Mouse (Mus musculus): ENCODE results near the gene Galt. TPM values are rescaled to one million over a fixed set of nuclear protein-coding genes. Genes with fewer than 3 reads are reported as not detected.
"Not testable (repeated sequence)": the region's sequence is repeated elsewhere in the genome, so short reads cannot be mapped to it uniquely, and the experiment has no call there.

The Galt gene
- polyA plus RNA-seq, 3 experiments from 2014 or later, result 43.1 to 105 (median 70.1) TPM

GRCm38 (mm10) chr4:41740380-41741157 lies 14.5 kb upstream of the Galt start:
- ATAC-seq, result peak; percentile 58

GRCm38 (mm10) chr4:41741158-41741560 lies 13.9 kb upstream of the Galt start:
- peak; percentile 92 for ATAC-seq

- ATAC-seq, result no peak
Measured at GRCm38 (mm10) chr4:41744131-41744530, 10.9 kb upstream of the Galt start.

- ATAC-seq, result no peak
Measured at GRCm38 (mm10) chr4:41745021-41745420, 10.0 kb upstream of the Galt start.

- peak; percentile 88 for ATAC-seq
Measured at GRCm38 (mm10) chr4:41755338-41756305, 594 bp downstream of the Galt start, which contains the start of gene Sigmar1. TSS of gene Sigmar1 (minus strand) at chr4:41756157.

- ATAC-seq, result no peak
Measured at GRCm38 (mm10) chr4:41756440-41756839, 1.4 kb downstream of the Galt start.

- no peak for ATAC-seq
Measured at GRCm38 (mm10) chr4:41757321-41757720, 2.3 kb downstream of the Galt start.

GRCm38 (mm10) chr4:41758021-41758420 lies 3.0 kb downstream of the Galt start:
- no peak for ATAC-seq

- no peak for ATAC-seq
Measured at GRCm38 (mm10) chr4:41758701-41759100, 3.7 kb downstream of the Galt start.

- ATAC-seq, result no peak
Measured at GRCm38 (mm10) chr4:41759206-41759605, 4.2 kb downstream of the Galt start.

- ATAC-seq, result no peak
Measured at GRCm38 (mm10) chr4:41759656-41760287, 4.7 kb downstream of the Galt start.

GRCm38 (mm10) chr4:41760288-41760721 lies 5.3 kb downstream of the Galt start:
- ATAC-seq, result no peak

GRCm38 (mm10) chr4:41760911-41761310 lies 5.9 kb downstream of the Galt start:
- no peak for ATAC-seq

- ATAC-seq, result no peak
Measured at GRCm38 (mm10) chr4:41761680-41762079, 6.7 kb downstream of the Galt start.

- ATAC-seq, result no peak
Measured at GRCm38 (mm10) chr4:41762099-41762687, 7.2 kb downstream of the Galt start.

GRCm38 (mm10) chr4:41762688-41763114 lies 7.7 kb downstream of the Galt start:
- not testable (repeated sequence) for ATAC-seq

- ATAC-seq, result not testable (repeated sequence)
Measured at GRCm38 (mm10) chr4:41763176-41763575, 8.1 kb downstream of the Galt start.

GRCm38 (mm10) chr4:41767301-41767700 lies 12.3 kb downstream of the Galt start:
- not testable (repeated sequence) for ATAC-seq

- not testable (repeated sequence) for ATAC-seq
Measured at GRCm38 (mm10) chr4:41772946-41773345, 17.9 kb downstream of the Galt start.

- ATAC-seq, result not testable (repeated sequence)
Measured at GRCm38 (mm10) chr4:41773502-41773901, 18.5 kb downstream of the Galt start.

- peak; percentile 48 for ATAC-seq
Measured at GRCm38 (mm10) chr4:41774002-41774401, 19.0 kb downstream of the Galt start, which contains the start of gene Ccl27a. TSS of gene Ccl27a (minus strand) at chr4:41774247.

GRCm38 (mm10) chr4:41774506-41774905 lies 19.5 kb downstream of the Galt start:
- not testable (repeated sequence) for ATAC-seq
